Mouse (Mus musculus) ES-Bruce4 (cell line): Measurements from ENCODE around the gene Car10. TPM values are rescaled to one million over a fixed set of nuclear protein-coding genes. Genes with fewer than 3 reads are reported as not detected.

ENCODE experiments used
- H3K27ac ChIP-seq: 2 replicates; pipeline ENCODE4 v1.5.1; 2012; ENCODE audit warnings: low read length, inconsistent platforms; ENCODE audit not compliant: insufficient read depth
- H3K27me3 ChIP-seq: 2 replicates; pipeline ENCODE4 v1.6.1; 2012; ENCODE audit warnings: mild to moderate bottlenecking, low read length, inconsistent platforms; ENCODE audit not compliant: control insufficient read depth, poor library complexity, insufficient read depth, severe bottlenecking
- H3K36me3 ChIP-seq: 2 replicates; pipeline ENCODE4 v1.6.1; 2012; ENCODE audit warnings: inconsistent platforms, mild to moderate bottlenecking, low read length, moderate library complexity; ENCODE audit not compliant: control insufficient read depth, poor library complexity, insufficient read depth, severe bottlenecking
- H3K4me1 ChIP-seq: one replicate; pipeline ENCODE4 v1.8.1; 2011; ENCODE audit warnings: low read length; ENCODE audit not compliant: control insufficient read depth, insufficient read depth
- H3K4me3 ChIP-seq: 2 replicates; pipeline ENCODE4 v1.5.1; 2011; ENCODE audit warnings: low read depth, mild to moderate bottlenecking, low read length
- H3K9ac ChIP-seq: 2 replicates; pipeline ENCODE4 v1.6.1; 2012; ENCODE audit warnings: low read depth, mild to moderate bottlenecking, inconsistent platforms; ENCODE audit not compliant: poor library complexity, severe bottlenecking
- H3K9me3 ChIP-seq: replicated peaks from 2 replicates; pipeline ENCODE4 v1.6.1; 2012; ENCODE audit warnings: mild to moderate bottlenecking, low read length, inconsistent platforms; ENCODE audit not compliant: control insufficient read depth, poor library complexity, insufficient read depth, severe bottlenecking
- CTCF ChIP-seq: IDR thresholded peaks from one replicate; pipeline ENCODE4 v1.8.1; 2011; ENCODE audit warnings: low read depth, low read length
- EP300 ChIP-seq: IDR thresholded peaks from 2 replicates; pipeline ENCODE4 v1.6.1; 2011; ENCODE audit warnings: low read depth, low read length; ENCODE audit not compliant: insufficient read depth
- POLR2A ChIP-seq: IDR thresholded peaks from one replicate; pipeline ENCODE4 v1.8.1; 2011; ENCODE audit warnings: low read length; ENCODE audit not compliant: insufficient read depth
- polyA plus RNA-seq: library from polyadenylated mRNA; stranded (reverse); fragments of >200 nt; gene quantifications from 2 replicates; pipeline ENCODE4 v1.2.4, GENCODE M21; 2011; ENCODE audit warnings: low read depth; ENCODE audit not compliant: missing spikeins, insufficient read depth, insufficient read length

Car10 gene
- polyA plus RNA-seq, 1 experiment: not detected

- TF ChIP-seq EP300: no peak
- no peak for TF ChIP-seq CTCF
- no peak for TF ChIP-seq POLR2A
- Histone ChIP-seq H3K27ac (no peak overlapping the region), H3K4me1 (no peaks in the 10 kb centered on the region), H3K36me3 (no peaks in the 10 kb centered on the region), H3K4me3 (no peak overlapping the region), H3K27me3 (peaks cover 2% of the 10 kb centered on the region; the same call in 1 of the 2 replicates), H3K9me3 (no peaks in the 10 kb centered on the region), H3K9ac (no peak overlapping the region)
Observed at GRCm38 (mm10) chr11:93497896-93498295, 400.1 kb downstream of the Car10 start.

GRCm38 (mm10) chr11:93500442-93500841, 402.6 kb downstream of the Car10 start:
- no peaks in the 10 kb centered on the region for H3K4me1 ChIP-seq
- H3K27ac ChIP-seq: no peak overlapping the region
- no peak overlapping the region for H3K4me3 ChIP-seq
- TF ChIP-seq CTCF: no peak
- no peak for TF ChIP-seq POLR2A
- TF ChIP-seq EP300: no peak
- no peaks in the 10 kb centered on the region for H3K36me3 ChIP-seq
- no peak overlapping the region for H3K9ac ChIP-seq
- no peaks in the 10 kb centered on the region for H3K9me3 ChIP-seq
- peaks cover 2% of the 10 kb centered on the region; the same call in 1 of the 2 replicates for H3K27me3 ChIP-seq

- Histone ChIP-seq H3K4me3 (no peak overlapping the region), H3K9me3 (no peaks in the 10 kb centered on the region), H3K9ac (no peak overlapping the region), H3K27ac (no peak overlapping the region), H3K4me1 (no peaks in the 10 kb centered on the region), H3K36me3 (no peaks in the 10 kb centered on the region), H3K27me3 (peaks cover 2% of the 10 kb centered on the region; the same call in 1 of the 2 replicates)
- TF ChIP-seq EP300 (no peak), CTCF (no peak), POLR2A (no peak)
Observed at GRCm38 (mm10) chr11:93501671-93502070, 403.8 kb downstream of the Car10 start.

GRCm38 (mm10) chr11:93502864-93503263, 405.0 kb downstream of the Car10 start:
- Histone ChIP-seq H3K36me3 (no peaks in the 10 kb centered on the region), H3K4me1 (no peaks in the 10 kb centered on the region), H3K9me3 (no peaks in the 10 kb centered on the region), H3K9ac (no peak overlapping the region), H3K4me3 (no peak overlapping the region), H3K27me3 (peaks cover 2% of the 10 kb centered on the region; the same call in 1 of the 2 replicates), H3K27ac (no peak overlapping the region)
- no peak for TF ChIP-seq CTCF
- no peak for TF ChIP-seq POLR2A
- TF ChIP-seq EP300: no peak

GRCm38 (mm10) chr11:93503469-93503868, 405.6 kb downstream of the Car10 start:
- no peaks in the 10 kb centered on the region for H3K36me3 ChIP-seq
- H3K9ac ChIP-seq: no peak overlapping the region
- no peaks in the 10 kb centered on the region for H3K9me3 ChIP-seq
- peaks cover 2% of the 10 kb centered on the region; the same call in 1 of the 2 replicates for H3K27me3 ChIP-seq
- no peaks in the 10 kb centered on the region for H3K4me1 ChIP-seq
- H3K4me3 ChIP-seq: no peak overlapping the region
- H3K27ac ChIP-seq: no peak overlapping the region
- TF ChIP-seq POLR2A (no peak), CTCF (peak; percentile 34), EP300 (no peak)

- Histone ChIP-seq H3K4me3 (no peak overlapping the region), H3K36me3 (no peaks in the 10 kb centered on the region), H3K27me3 (no peaks in the 10 kb centered on the region), H3K27ac (no peak overlapping the region), H3K9me3 (no peaks in the 10 kb centered on the region), H3K9ac (no peak overlapping the region), H3K4me1 (no peaks in the 10 kb centered on the region)
- no peak for TF ChIP-seq EP300
Observed at GRCm38 (mm10) chr11:93509527-93510235, 411.9 kb downstream of the Car10 start.
